Mouse (Mus musculus): ENCODE results near the gene Lama1.

DNA sequence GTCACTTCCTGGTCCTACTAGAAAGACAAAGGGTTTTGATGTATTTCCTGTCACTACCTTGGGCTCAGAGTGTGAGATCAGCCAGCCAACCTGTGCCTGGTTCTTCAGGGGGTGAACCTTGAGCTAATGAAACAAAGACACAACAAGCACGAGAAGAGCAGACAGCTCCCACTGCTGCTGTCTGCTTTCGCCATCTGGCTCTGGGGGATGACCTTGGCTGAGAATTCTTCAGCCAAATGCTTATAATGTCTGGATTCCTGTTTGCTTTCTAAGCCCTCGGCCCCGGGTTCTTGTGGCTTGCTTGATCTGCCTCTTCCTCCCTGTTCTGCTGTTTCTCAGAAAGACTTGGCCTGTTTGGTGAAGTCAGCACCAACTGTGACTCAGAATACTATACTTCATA lies 6.4 kb upstream of the Lama1 start:
- TF ChIP-seq ZNF384 (IDR thresholded peaks at IDR 0.05; ENCODE audit: low read depth, low read length), result no peak
- TF ChIP-seq ZC3H11A (IDR thresholded peaks at IDR 0.05; ENCODE audit: borderline replicate concordance, low read depth, low read length), result no peak
- no peak for TF ChIP-seq HCFC1 (IDR thresholded peaks at IDR 0.05; ENCODE audit: borderline replicate concordance, insufficient read depth, low read length)
- no peak for TF ChIP-seq CHD2 (IDR thresholded peaks at IDR 0.05; ENCODE audit: low read depth, low read length)
